Mouse (Mus musculus): ENCODE data around the gene Slc9a3r1.

- TF ChIP-seq TCF12 (IDR thresholded peaks at IDR 0.05; ENCODE audit: insufficient read depth, poor library complexity, severe bottlenecking) (no peak), CEBPB (IDR thresholded peaks at IDR 0.05; ENCODE audit: insufficient read depth, poor library complexity, severe bottlenecking) (no peak), MYOG (IDR thresholded peaks at IDR 0.05; ENCODE audit: control insufficient read depth in 1 of 3, insufficient read depth in 1 of 3, insufficient read length in 2 of 3, low read depth in 2 of 3) (no peak), POLR2A (IDR thresholded peaks at IDR 0.05; ENCODE audit: insufficient read length, low read depth) (no peak), MYOD1 (IDR thresholded peaks at IDR 0.05; ENCODE audit: control insufficient read depth in 1 of 3, insufficient read length in 2 of 3, low read depth in 2 of 3) (no peak), POLR2AphosphoS2 (IDR thresholded peaks at IDR 0.05; ENCODE audit: insufficient read length, low read depth) (no peak), USF1 (IDR thresholded peaks at IDR 0.05; ENCODE audit: low read depth) (no peak), MAX (IDR thresholded peaks at IDR 0.05; ENCODE audit: low read depth) (no peak), E2F4 (IDR thresholded peaks at IDR 0.05; ENCODE audit: insufficient read depth) (no peak), SRF (IDR thresholded peaks at IDR 0.05; ENCODE audit: control insufficient read depth, insufficient read length, low read depth) (no peak), REST (IDR thresholded peaks at IDR 0.05; ENCODE audit: insufficient read depth, insufficient read length) (no peak), TCF3 (IDR thresholded peaks at IDR 0.05; ENCODE audit: insufficient read length, low read depth) (no peak)
These were observed 14.5 kb downstream of the Slc9a3r1 start for GRCm38 (mm10) chr11:115177559-115178195.
